16 mouse cellular contexts compared by ENCODE assay signal in genomic region chr9:88344424-88344823, GRCm38 (mm10).
"Had no signal": no experiment of that assay in that cellular context is flagged by ENCODE, and none has a peak within 500 bp of the region (broad histone marks: within the 10 kb centered on the region; RNA-seq: fewer than 3 reads in every experiment).

No protein-coding gene starts in this region.

- H3K4me1 ChIP-seq: lung, embryonic 15.5 days; midbrain, embryonic 13.5 days; midbrain, embryonic 15.5 days; neural tube, embryonic 12.5 days; stomach, embryonic 15.5 days had no signal

- H3K4me3 ChIP-seq: lung, embryonic 15.5 days; megakaryocyte, embryonic 14.5 days; midbrain, embryonic 13.5 days; midbrain, embryonic 15.5 days; neural tube, embryonic 12.5 days; stomach, embryonic 15.5 days had no signal

- H3K27me3 ChIP-seq: lung, embryonic 15.5 days; megakaryocyte, embryonic 14.5 days; midbrain, embryonic 13.5 days; midbrain, embryonic 15.5 days; neural tube, embryonic 12.5 days; stomach, embryonic 15.5 days had no signal

- H3K36me3 ChIP-seq: lung, embryonic 15.5 days; midbrain, embryonic 13.5 days; midbrain, embryonic 15.5 days; neural tube, embryonic 12.5 days; stomach, embryonic 15.5 days had no signal

- H3K9ac ChIP-seq: lung, embryonic 15.5 days; midbrain, embryonic 13.5 days; midbrain, embryonic 15.5 days; neural tube, embryonic 12.5 days; stomach, embryonic 15.5 days had no signal

- H3K4me2 ChIP-seq: lung, embryonic 15.5 days; midbrain, embryonic 11.5 days; midbrain, embryonic 13.5 days; midbrain, embryonic 15.5 days; neural tube, embryonic 12.5 days; stomach, embryonic 15.5 days had no signal

- DNase-seq: lung, adult 2 months; lung, postnatal 14 days; lung, postnatal 36 days; right cerebral cortex, postnatal 14 days; thymus, adult 18-20 months; thymus, postnatal 14 days; thymus, postnatal 36 days had no signal

- ATAC-seq: lung, postnatal 0 days; midbrain, embryonic 13.5 days; midbrain, embryonic 15.5 days had no signal

- H3K9me3 ChIP-seq: lung, embryonic 15.5 days; midbrain, embryonic 13.5 days; midbrain, embryonic 15.5 days; neural tube, embryonic 12.5 days; stomach, embryonic 15.5 days had no signal

- H3K27ac ChIP-seq: lung, embryonic 15.5 days; macrophage; midbrain, embryonic 13.5 days; midbrain, embryonic 15.5 days; neural tube, embryonic 12.5 days; stomach, embryonic 15.5 days had no signal
